Mouse (Mus musculus): ENCODE measurements around the gene Col3a1. TPM values are rescaled to one million over a fixed set of nuclear protein-coding genes. Genes with fewer than 3 reads are reported as not detected.

The Col3a1 gene
- total and polyA plus RNA-seq, 3 experiments: not detected

DNA sequence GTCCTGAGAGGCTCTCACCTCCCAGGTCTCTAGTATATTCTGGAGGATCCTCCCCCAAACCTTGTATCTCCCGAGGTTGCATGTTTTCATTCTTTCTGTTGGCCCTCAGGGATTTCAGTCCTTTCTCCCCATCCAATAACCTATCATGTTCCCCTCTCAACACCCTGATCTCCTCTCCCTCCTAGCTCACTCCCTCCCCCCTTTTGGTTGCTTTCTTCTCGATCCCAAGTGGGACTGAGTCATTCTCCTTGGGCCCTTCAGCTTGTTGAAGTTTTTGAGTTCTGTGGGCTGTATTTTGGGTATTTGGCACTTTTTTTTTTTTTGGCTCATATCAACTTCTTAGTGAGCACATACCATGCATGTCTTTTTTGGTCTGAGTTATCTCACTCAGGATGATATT, 47.8 kb downstream of the Col3a1 start:
- no peak overlapping the region for H3K27ac ChIP-seq (ENCODE audit: insufficient read depth, low read depth)
- no peak for DNase-seq (ENCODE audit: extremely low read depth)
- dilution Hi-C loops (cut with MboI; ENCODE audit: extremely low pct_ligation_motif_present, extremely low pct_unique_long_range_greater_than_20kb, low sequenced_read_pairs): no loop called here
- no peaks in the 10 kb centered on the region for H3K4me1 ChIP-seq (ENCODE audit: control insufficient read depth in 1 of 2, insufficient read depth in 2 of 2)
- H3K79me2 ChIP-seq (replicated peaks; ENCODE audit: control insufficient read depth, extremely low read depth, insufficient read depth, poor library complexity, severe bottlenecking): no peaks in the 10 kb centered on the region
- no peaks in the 10 kb centered on the region for H3K9me3 ChIP-seq (replicated peaks; ENCODE audit: low read length)
- no peak overlapping the region for H3K9ac ChIP-seq (ENCODE audit: insufficient read depth, low read depth)
- in situ Hi-C loops (cut with MboI; ENCODE audit: low pct_ligation_motif_present, low pct_unique_long_range_greater_than_20kb, low sequenced_read_pairs): no loop called here
- no peaks in the 10 kb centered on the region for H3K36me3 ChIP-seq (replicated peaks in 1 of 2; ENCODE audit: control insufficient read depth in 1 of 2, insufficient read depth in 1 of 2, low read length in 1 of 2)
- H3K4me3 ChIP-seq (replicated peaks in 1 of 3; ENCODE audit: low read depth in 2 of 3, low read length in 2 of 3, poor library complexity in 1 of 3): no peak overlapping the region
- no peaks in the 10 kb centered on the region for H3K27me3 ChIP-seq (replicated peaks)
- TF ChIP-seq RCOR1 (conservative IDR thresholded peaks at IDR 0.05; ENCODE audit: low read depth, low read length): no peak
- TF ChIP-seq GABPA (IDR thresholded peaks at IDR 0.05; ENCODE audit: insufficient replicate concordance, low read depth, low read length): no peak
- no peak for TF ChIP-seq ZNF384 (IDR thresholded peaks at IDR 0.05; ENCODE audit: low read depth, low read length)
- no peak for TF ChIP-seq SIN3A (IDR thresholded peaks at IDR 0.05; ENCODE audit: low read length)
- no peak for TF ChIP-seq USF2 (conservative IDR thresholded peaks at IDR 0.05; ENCODE audit: low read depth, low read length)
- no peak for TF ChIP-seq MEF2A (IDR thresholded peaks at IDR 0.05; ENCODE audit: borderline replicate concordance, low read depth, low read length)
- no peak for TF ChIP-seq JUN (IDR thresholded peaks at IDR 0.05; ENCODE audit: insufficient read depth, low read depth, low read length)
- TF ChIP-seq E2F4 (IDR thresholded peaks at IDR 0.05; ENCODE audit: insufficient replicate concordance, low read depth, low read length): no peak
- TF ChIP-seq USF1 (IDR thresholded peaks at IDR 0.05; ENCODE audit: low read depth, low read length): no peak
- no peak for TF ChIP-seq ZC3H11A (IDR thresholded peaks at IDR 0.05; ENCODE audit: low read depth, low read length)
- no peak for TF ChIP-seq CHD1 (IDR thresholded peaks at IDR 0.05; ENCODE audit: low read depth, low read length)
- no peak overlapping the region for H3K4me2 ChIP-seq (ENCODE audit: insufficient read depth, low read depth, poor library complexity, severe bottlenecking)

DNA sequence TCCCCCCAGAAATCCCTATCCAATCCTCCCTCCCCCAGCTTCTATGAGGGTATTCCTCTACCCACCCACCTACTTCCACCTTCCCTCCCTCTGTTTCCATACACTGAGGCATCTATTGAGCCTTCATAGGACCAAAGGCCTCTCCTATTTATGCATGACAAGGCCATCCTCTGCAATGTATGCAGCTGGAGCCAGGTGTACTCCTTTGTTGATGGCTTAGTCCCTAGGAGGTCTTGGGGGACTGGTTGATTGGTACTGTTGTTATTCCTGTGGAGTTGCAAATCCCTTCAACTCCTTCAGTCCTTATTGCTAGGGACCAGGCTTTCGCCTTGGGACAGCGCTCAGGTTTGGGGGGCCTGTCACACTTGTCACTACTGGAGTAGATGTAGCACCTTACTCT, 48.3 kb downstream of the Col3a1 start:
- Histone ChIP-seq H3K4me1 (ENCODE audit: control insufficient read depth in 1 of 2, insufficient read depth in 2 of 2) (no peaks in the 10 kb centered on the region), H3K79me2 (replicated peaks; ENCODE audit: control insufficient read depth, extremely low read depth, insufficient read depth, poor library complexity, severe bottlenecking) (no peaks in the 10 kb centered on the region), H3K36me3 (replicated peaks in 1 of 2; ENCODE audit: control insufficient read depth in 1 of 2, insufficient read depth in 1 of 2, low read length in 1 of 2) (no peaks in the 10 kb centered on the region), H3K9me3 (replicated peaks; ENCODE audit: low read length) (no peaks in the 10 kb centered on the region), H3K4me2 (ENCODE audit: insufficient read depth, low read depth, poor library complexity, severe bottlenecking) (no peak overlapping the region), H3K27ac (ENCODE audit: insufficient read depth, low read depth) (no peak overlapping the region), H3K27me3 (replicated peaks) (no peaks in the 10 kb centered on the region), H3K4me3 (replicated peaks in 1 of 3; ENCODE audit: low read depth in 2 of 3, low read length in 2 of 3, poor library complexity in 1 of 3) (no peak overlapping the region), H3K9ac (ENCODE audit: insufficient read depth, low read depth) (no peak overlapping the region)
- no peak for DNase-seq (ENCODE audit: extremely low read depth)
- no peak for TF ChIP-seq POLR2AphosphoS2 (IDR thresholded peaks at IDR 0.05; ENCODE audit: low read depth, low read length)
- no peak for TF ChIP-seq NRF1 (IDR thresholded peaks at IDR 0.05; ENCODE audit: low read depth, low read length)
- TF ChIP-seq TBP (conservative IDR thresholded peaks at IDR 0.05; ENCODE audit: low read depth, low read length): no peak
- TF ChIP-seq IRF4 (IDR thresholded peaks at IDR 0.05; ENCODE audit: low read depth, low read length): no peak
- no peak for TF ChIP-seq ETS1 (conservative IDR thresholded peaks at IDR 0.05; ENCODE audit: low read depth, low read length)
- TF ChIP-seq CHD1 (IDR thresholded peaks at IDR 0.05; ENCODE audit: low read depth, low read length): no peak
- dilution Hi-C loops (cut with MboI; ENCODE audit: extremely low pct_ligation_motif_present, extremely low pct_unique_long_range_greater_than_20kb, low sequenced_read_pairs) (no loop called here), in situ Hi-C loops (cut with MboI; ENCODE audit: low pct_ligation_motif_present, low pct_unique_long_range_greater_than_20kb, low sequenced_read_pairs) (no loop called here)

Data from CH12.LX (cell line).